In genomic region chr5:129534500-129534899, GRCm38 (mm10) we compare ENCODE assay signal across 11 mouse cellular contexts. TPM values are rescaled to one million over a fixed set of nuclear protein-coding genes. Genes with fewer than 3 reads are reported as not detected.
A peak's percentile ranks its signal among the peaks of the same experiment; 100 is the strongest.
DNase-seq lines count a peak whose midpoint lies in the region; ATAC-seq lines count a peak whose summit lies in the region.
"Had no signal": no experiment of that assay in that cellular context is flagged by ENCODE, and none has a peak within 500 bp of the region (broad histone marks: within the 10 kb centered on the region; RNA-seq: fewer than 3 reads in every experiment).

No protein-coding gene starts in this region.

- H3K9me3 ChIP-seq in kidney, embryonic 15.5 days (replicated peaks) = no peaks in the 10 kb centered on the region
- H3K9me3 ChIP-seq in midbrain, embryonic 16.5 days (replicated peaks; ENCODE audit: control insufficient read depth, low read length, poor library complexity, severe bottlenecking) = no peaks in the 10 kb centered on the region
- H3K9me3 ChIP-seq: liver, embryonic 13.5 days had no signal

- no peaks in the 10 kb centered on the region for H3K4me1 ChIP-seq in kidney, embryonic 15.5 days
- no peaks in the 10 kb centered on the region for H3K4me1 ChIP-seq in midbrain, embryonic 16.5 days (ENCODE audit: control insufficient read depth, insufficient read depth, low read length)

- no peak overlapping the region for H3K4me3 ChIP-seq in kidney, embryonic 15.5 days (replicated peaks)
- H3K4me3 ChIP-seq in midbrain, embryonic 16.5 days (ENCODE audit: low read depth, low read length) = no peak overlapping the region
- H3K4me3 ChIP-seq: erythroblast, embryonic 14.5 days; liver, embryonic 13.5 days had no signal

- peaks cover 78% of the 10 kb centered on the region for H3K36me3 ChIP-seq in kidney, embryonic 15.5 days
- H3K36me3 ChIP-seq in midbrain, embryonic 16.5 days (ENCODE audit: control insufficient read depth, insufficient read depth, low read length) = peaks cover 3% of the 10 kb centered on the region; the same call in 1 of the 2 replicates

- no peak for ATAC-seq in kidney, embryonic 15.5 days (replicated peaks; ENCODE audit: low FRiP score)
- ATAC-seq in midbrain, embryonic 16.5 days = no peak
- ATAC-seq in activated CD4-positive, CD25-positive, alpha-beta regulatory T cell, adult 4 months = no peak

- no peak overlapping the region for H3K9ac ChIP-seq in kidney, embryonic 15.5 days
- no peak overlapping the region for H3K9ac ChIP-seq in midbrain, embryonic 16.5 days (ENCODE audit: low read depth, low read length)
- H3K9ac ChIP-seq: liver, embryonic 13.5 days had no signal

- no peak overlapping the region for H3K4me2 ChIP-seq in kidney, embryonic 15.5 days
- H3K4me2 ChIP-seq in midbrain, embryonic 16.5 days (ENCODE audit: low read length) = no peak overlapping the region
- H3K4me2 ChIP-seq: liver, embryonic 13.5 days had no signal

- DNase-seq in kidney, adult 9 months = peak; percentile 51
- peak; percentile 28 for DNase-seq in gastrocnemius, postnatal 14 days
- peak; percentile 87 to 88 for DNase-seq in layer of hippocampus, adult 8-10 months (ENCODE audit: low spot score in 2 of 2)
- DNase-seq in right cerebral cortex, postnatal 36 days (ENCODE audit: low spot score in 2 of 2) = peak; percentile 68 to 86
- no peak for DNase-seq in urinary bladder, postnatal 14 days (ENCODE audit: low spot score)
- DNase-seq: liver, embryonic 13.5 days had no signal

- intact Hi-C loops in gastrocnemius, postnatal 14 days (cut with DNase I; ENCODE audit: low total_unique reads) = no loop called here

- no peak overlapping the region for H3K27ac ChIP-seq in kidney, embryonic 15.5 days
- no peak overlapping the region for H3K27ac ChIP-seq in midbrain, embryonic 16.5 days (ENCODE audit: low read length)
- H3K27ac ChIP-seq: liver, embryonic 13.5 days had no signal

- 83% methylated on average over 2 of the region's 2 CpGs for WGBS in kidney, embryonic 15.5 days
- 83% methylated on average over 2 of the region's 2 CpGs for WGBS in midbrain, embryonic 16.5 days

- H3K27me3 ChIP-seq in kidney, embryonic 15.5 days = no peaks in the 10 kb centered on the region
- H3K27me3 ChIP-seq in midbrain, embryonic 16.5 days (ENCODE audit: control insufficient read depth, insufficient read depth, low read depth, low read length) = no peaks in the 10 kb centered on the region
- H3K27me3 ChIP-seq: liver, embryonic 13.5 days; Patski had no signal

RNA-seq across cellular contexts. Expression of gene Sfswap, which starts 33.5 kb away (rescaled TPM):
- polyA plus RNA-seq in kidney, embryonic 15.5 days (2015; fragmentation: Nextera tagmentation; extraction: Ambion mirVana) = 45.6 and 46.3 TPM in 2 replicates
- total RNA-seq in gastrocnemius, postnatal 14 days (2021) = 10 to 100 TPM; 24.2 to 33.3 TPM
- total RNA-seq in layer of hippocampus, adult 8-10 months (2022) = 100 to 1,000 TPM; 110 to 152 (median 139) TPM
- polyA plus RNA-seq in midbrain, embryonic 16.5 days (2015; fragmentation: Nextera tagmentation; extraction: Ambion mirVana) = 49.6 and 53.6 TPM in 2 replicates
- 10 to 100 TPM; 26.1 to 26.5 TPM for polyA plus RNA-seq in activated CD4-positive, CD25-positive, alpha-beta regulatory T cell, adult 4 months (2017; shearing (Covaris generic))

RNA-seq across cellular contexts. Expression of gene Mmp17, which starts 49.5 kb away (rescaled TPM):
- polyA plus RNA-seq in kidney, embryonic 15.5 days (2015; fragmentation: Nextera tagmentation; extraction: Ambion mirVana) = 3.9 and 4.1 TPM in 2 replicates
- total RNA-seq in gastrocnemius, postnatal 14 days (2021) = 1 to 10 TPM in 1 of 2 experiments, under 1 TPM in 1; 0.86 to 1.2 TPM
- total RNA-seq in layer of hippocampus, adult 8-10 months (2022) = 100 to 1,000 TPM; 103 to 128 (median 115) TPM
- 11.1 and 11.7 TPM in 2 replicates for polyA plus RNA-seq in midbrain, embryonic 16.5 days (2015; fragmentation: Nextera tagmentation; extraction: Ambion mirVana)
- under 1 TPM; 0.07 to 0.09 TPM for polyA plus RNA-seq in activated CD4-positive, CD25-positive, alpha-beta regulatory T cell, adult 4 months (2017; shearing (Covaris generic))
